Mouse (Mus musculus) ES-Bruce4 (cell line): Measurements from ENCODE around the gene Anapc16. TPM values are rescaled to one million over a fixed set of nuclear protein-coding genes. Genes with fewer than 3 reads are reported as not detected.

Experiments used
- H3K27ac ChIP-seq: 2 replicates; pipeline ENCODE4 v1.5.1; 2012; ENCODE audit warnings: low read length, inconsistent platforms; ENCODE audit not compliant: insufficient read depth
- H3K27me3 ChIP-seq: 2 replicates; pipeline ENCODE4 v1.6.1; 2012; ENCODE audit warnings: mild to moderate bottlenecking, low read length, inconsistent platforms; ENCODE audit not compliant: control insufficient read depth, poor library complexity, insufficient read depth, severe bottlenecking
- H3K36me3 ChIP-seq: 2 replicates; pipeline ENCODE4 v1.6.1; 2012; ENCODE audit warnings: inconsistent platforms, mild to moderate bottlenecking, low read length, moderate library complexity; ENCODE audit not compliant: control insufficient read depth, poor library complexity, insufficient read depth, severe bottlenecking
- H3K4me1 ChIP-seq: one replicate; pipeline ENCODE4 v1.8.1; 2011; ENCODE audit warnings: low read length; ENCODE audit not compliant: control insufficient read depth, insufficient read depth
- H3K4me3 ChIP-seq: 2 replicates; pipeline ENCODE4 v1.5.1; 2011; ENCODE audit warnings: low read depth, mild to moderate bottlenecking, low read length
- H3K9ac ChIP-seq: 2 replicates; pipeline ENCODE4 v1.6.1; 2012; ENCODE audit warnings: low read depth, mild to moderate bottlenecking, inconsistent platforms; ENCODE audit not compliant: poor library complexity, severe bottlenecking
- H3K9me3 ChIP-seq: replicated peaks from 2 replicates; pipeline ENCODE4 v1.6.1; 2012; ENCODE audit warnings: mild to moderate bottlenecking, low read length, inconsistent platforms; ENCODE audit not compliant: control insufficient read depth, poor library complexity, insufficient read depth, severe bottlenecking
- CTCF ChIP-seq: IDR thresholded peaks from one replicate; pipeline ENCODE4 v1.8.1; 2011; ENCODE audit warnings: low read depth, low read length
- EP300 ChIP-seq: IDR thresholded peaks from 2 replicates; pipeline ENCODE4 v1.6.1; 2011; ENCODE audit warnings: low read depth, low read length; ENCODE audit not compliant: insufficient read depth
- POLR2A ChIP-seq: IDR thresholded peaks from one replicate; pipeline ENCODE4 v1.8.1; 2011; ENCODE audit warnings: low read length; ENCODE audit not compliant: insufficient read depth
- polyA plus RNA-seq: library from polyadenylated mRNA; stranded (reverse); fragments of >200 nt; gene quantifications from 2 replicates; pipeline ENCODE4 v1.2.4, GENCODE M21; 2011; ENCODE audit warnings: low read depth; ENCODE audit not compliant: missing spikeins, insufficient read depth, insufficient read length

The Anapc16 gene
- polyA plus RNA-seq, 1 experiment: 24.4 TPM

GRCm38 (mm10) chr10:60028181-60028580 is 25.2 kb upstream of the Anapc16 start:
- H3K4me3 ChIP-seq: no peak overlapping the region
- TF ChIP-seq CTCF (no peak), POLR2A (no peak), EP300 (no peak)
- peaks cover 9% of the 10 kb centered on the region for H3K4me1 ChIP-seq
- no peaks in the 10 kb centered on the region for H3K27me3 ChIP-seq
- H3K9ac ChIP-seq: no peak overlapping the region
- H3K36me3 ChIP-seq: no peaks in the 10 kb centered on the region
- no peak overlapping the region for H3K27ac ChIP-seq
- H3K9me3 ChIP-seq: no peaks in the 10 kb centered on the region

GRCm38 (mm10) chr10:60027619-60028084 is 24.7 kb upstream of the Anapc16 start:
- Histone ChIP-seq H3K27me3 (no peaks in the 10 kb centered on the region), H3K27ac (no peak overlapping the region), H3K36me3 (no peaks in the 10 kb centered on the region), H3K9ac (no peak overlapping the region), H3K4me1 (peaks cover 9% of the 10 kb centered on the region), H3K9me3 (no peaks in the 10 kb centered on the region), H3K4me3 (no peak overlapping the region)
- no peak for TF ChIP-seq EP300
- TF ChIP-seq CTCF: no peak
- no peak for TF ChIP-seq POLR2A

- Histone ChIP-seq H3K4me3 (no peak overlapping the region), H3K27me3 (no peaks in the 10 kb centered on the region), H3K9me3 (no peaks in the 10 kb centered on the region), H3K36me3 (no peaks in the 10 kb centered on the region), H3K27ac (no peak overlapping the region), H3K4me1 (peaks cover 5% of the 10 kb centered on the region), H3K9ac (no peak overlapping the region)
- no peak for TF ChIP-seq EP300
These were observed 23.9 kb upstream of the Anapc16 start for GRCm38 (mm10) chr10:60026759-60027395.

- Histone ChIP-seq H3K27ac (no peak overlapping the region), H3K27me3 (no peaks in the 10 kb centered on the region), H3K4me1 (peaks cover 2% of the 10 kb centered on the region), H3K9me3 (no peaks in the 10 kb centered on the region), H3K36me3 (no peaks in the 10 kb centered on the region), H3K4me3 (no peak overlapping the region), H3K9ac (no peak overlapping the region)
- TF ChIP-seq EP300 (no peak), CTCF (no peak), POLR2A (no peak)
These were observed 20.8 kb upstream of the Anapc16 start for GRCm38 (mm10) chr10:60023751-60024150.

- no peak for TF ChIP-seq EP300
- TF ChIP-seq CTCF: no peak
- no peak for TF ChIP-seq POLR2A
- Histone ChIP-seq H3K36me3 (peaks cover 8% of the 10 kb centered on the region), H3K4me1 (no peaks in the 10 kb centered on the region)
These were observed 16.4 kb upstream of the Anapc16 start for GRCm38 (mm10) chr10:60019299-60019698.

GRCm38 (mm10) chr10:60016223-60016622 is 13.3 kb upstream of the Anapc16 start:
- H3K27ac ChIP-seq: no peak overlapping the region
- peaks cover 8% of the 10 kb centered on the region for H3K36me3 ChIP-seq
- no peaks in the 10 kb centered on the region for H3K27me3 ChIP-seq
- TF ChIP-seq CTCF (no peak), EP300 (no peak), POLR2A (no peak)
- H3K4me3 ChIP-seq: no peak overlapping the region
- H3K4me1 ChIP-seq: no peaks in the 10 kb centered on the region
- no peaks in the 10 kb centered on the region for H3K9me3 ChIP-seq
- no peak overlapping the region for H3K9ac ChIP-seq

More at GRCm38 (mm10) chr10:60019299-60019698, 16.4 kb upstream of the Anapc16 start:
- no peak overlapping the region for H3K4me3 ChIP-seq
- no peak overlapping the region for H3K9ac ChIP-seq
- H3K9me3 ChIP-seq: no peaks in the 10 kb centered on the region
- H3K27me3 ChIP-seq: no peaks in the 10 kb centered on the region
- no peak overlapping the region for H3K27ac ChIP-seq
